ENCODE assay signal across 8 mouse cellular contexts in the genomic region with DNA sequence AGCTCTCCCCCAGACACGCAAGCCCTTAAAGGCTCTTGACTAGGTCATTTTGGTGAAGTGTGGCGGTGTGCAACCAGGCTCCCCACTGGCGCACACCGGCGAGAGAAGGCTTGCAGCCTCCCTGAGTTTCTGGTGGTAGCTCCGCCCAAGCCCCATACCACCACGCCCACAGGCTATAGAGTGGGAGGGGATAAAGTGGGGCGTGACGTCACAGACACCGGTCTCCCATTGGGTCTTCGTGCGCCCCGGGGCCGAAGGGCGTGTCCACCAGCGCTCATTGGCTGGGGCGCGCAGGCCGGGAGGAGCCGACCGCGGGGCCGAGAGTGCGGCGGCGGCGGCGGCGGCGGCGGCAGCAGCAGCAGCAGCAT. TPM values are rescaled to one million over a fixed set of nuclear protein-coding genes. Genes with fewer than 3 reads are reported as not detected.
DNase-seq lines count a peak whose midpoint lies in the region; ATAC-seq lines count a peak whose summit lies in the region.

Gene Habp4, plus strand, starts transcription at position 277 of the 368 bp plus-strand sequence.

- H3K9me3 ChIP-seq in hindbrain, embryonic 12.5 days (replicated peaks): peaks cover 7% of the 10 kb centered on the region; the same call in 1 of the 2 replicates

- ATAC-seq in hindbrain, embryonic 12.5 days (ENCODE audit: low FRiP score): peak; percentile 98

- peaks cover 9% of the 10 kb centered on the region; the same call in 1 of the 2 replicates for H3K27me3 ChIP-seq in hindbrain, embryonic 12.5 days

- H3K4me2 ChIP-seq in hindbrain, embryonic 12.5 days (replicated peaks): peak within 1 kb of the TSS; percentile 96

- WGBS in hindbrain, embryonic 12.5 days: under 1% methylated on average over 26 of the region's 31 CpGs

- H3K4me1 ChIP-seq in hindbrain, embryonic 12.5 days: peaks cover 11% of the 10 kb centered on the region

- H3K27ac ChIP-seq in hindbrain, embryonic 12.5 days: peak within 1 kb of the TSS; percentile 90

- H3K4me3 ChIP-seq in hindbrain, embryonic 12.5 days: peak within 1 kb of the TSS; percentile 68

- peak; percentile 98 for DNase-seq in NIH3T3 (ENCODE audit: low read depth)
- DNase-seq in cerebellum, postnatal 10 days: peak; percentile 99
- peak; percentile 97 to 99 for DNase-seq in frontal cortex, postnatal 10 days (ENCODE audit: low spot score in 2 of 2)
- DNase-seq in layer of hippocampus, postnatal 14 days (ENCODE audit: low spot score in 2 of 2): peak; percentile 96 to 98
- DNase-seq in lung, postnatal 14 days: peak; percentile 99
- DNase-seq in retina, adult 2 months (ENCODE audit: low read depth, low spot score): peak; percentile 95
- DNase-seq in thymus, postnatal 36 days: peak; percentile 99

- H3K36me3 ChIP-seq in hindbrain, embryonic 12.5 days: 0 out of 2 replicates have a peak, but pooled peaks cover under 1% of the 10 kb centered on the region

- H3K9ac ChIP-seq in hindbrain, embryonic 12.5 days: peak within 1 kb of the TSS; percentile 87

RNA-seq across cellular contexts. Expression of gene Habp4, which starts in this region (rescaled TPM):
- 38.0 TPM in 2 replicates for polyA plus RNA-seq in hindbrain, embryonic 12.5 days (2016; fragmentation: Nextera tagmentation; extraction: Ambion mirVana)
- total RNA-seq in layer of hippocampus, postnatal 14 days (2021): 100 to 1,000 TPM; 141 to 146 TPM

Comparison
In these comparisons a context has a peak if more than half of its experiments do, and no peak if none do; other contexts are left out.
1. Peak in every context shown above with its lines: DNase-seq, ATAC-seq, H3K4me3 ChIP-seq and H3K27ac ChIP-seq.